Comparison of ENCODE assay signal across 15 mouse cellular contexts in genomic region chr13:9940186-9940585, GRCm38 (mm10).
DNase-seq lines count a peak whose midpoint lies in the region; TF ChIP-seq lines count a peak whose summit lies in the region.
"Had no signal": no experiment of that assay in that cellular context is flagged by ENCODE, and none has a peak within 500 bp of the region (broad histone marks: within the 10 kb centered on the region; RNA-seq: fewer than 3 reads in every experiment).

No protein-coding gene starts in this region.

- DNase-seq in gastrocnemius, postnatal 25 days, result peak; percentile 7
- DNase-seq in gastrocnemius, adult 8-10 months (ENCODE audit: low spot score in 2 of 2), result no peak
- peak; percentile 5 for DNase-seq in ovary, postnatal 36 days (ENCODE audit: low spot score)
- no peak for DNase-seq in ovary, postnatal 10 days (ENCODE audit: low spot score)
- DNase-seq in lung, adult 2 months, result peak; percentile 35
- no peak for DNase-seq in urinary bladder, postnatal 14 days (ENCODE audit: low spot score)
- no peak for DNase-seq in right cerebral cortex, postnatal 25 days
- DNase-seq: B cell, adult 2 months; cerebellum, adult 18-20 months; gastrocnemius, adult 2 months; lung, embryonic 14.5 days; thymus, postnatal 36 days had no signal

- H3K4me1 ChIP-seq in lung, adult 2 months (ENCODE audit: control insufficient read depth, insufficient read depth, low read length), result peaks cover 8% of the 10 kb centered on the region
- H3K4me1 ChIP-seq: forebrain, embryonic 13.5 days; limb, embryonic 13.5 days had no signal

- H3K4me3 ChIP-seq in lung, adult 2 months (replicated peaks; ENCODE audit: extremely low read depth, low read depth, low read length), result no peak overlapping the region
- H3K4me3 ChIP-seq: forebrain, embryonic 13.5 days; gastrocnemius, adult 2 months; left cerebral cortex, adult 2 months; limb, embryonic 13.5 days had no signal

- 34% methylated on average over 1 of the region's 1 CpGs for WGBS in lung, adult 2 months

- no peak for TF ChIP-seq POLR2A in lung, adult 2 months (IDR thresholded peaks at IDR 0.05; ENCODE audit: borderline replicate concordance, extremely low read depth, low read depth, low read length)

- TF ChIP-seq CTCF in lung, adult 2 months (IDR thresholded peaks at IDR 0.05; ENCODE audit: insufficient read depth, low read length), result no peak

Comparison
In these comparisons a context has a peak if more than half of its experiments do, and no peak if none do; other contexts are left out.
1. DNase-seq: peak in gastrocnemius, postnatal 25 days (single experiment), ovary, postnatal 36 days (single experiment) and lung, adult 2 months (single experiment); none in gastrocnemius, adult 8-10 months (0 of 2), ovary, postnatal 10 days (single experiment), urinary bladder, postnatal 14 days (single experiment) and right cerebral cortex, postnatal 25 days (single experiment).